Mouse (Mus musculus): ENCODE data around the gene Ica1. TPM values are rescaled to one million over a fixed set of nuclear protein-coding genes. Genes with fewer than 3 reads are reported as not detected.

Gene Ica1
- polyA plus RNA-seq, 1 experiment from 2014 or later = 27.9 TPM

GRCm38 (mm10) chr6:8647513-8648184, 130.6 kb downstream of the Ica1 start:
- WGBS = 39% methylated on average over 7 of the region's 7 CpGs
- Histone ChIP-seq H3K9me3 (no peaks in the 10 kb centered on the region), H3K4me1 (peaks cover 8% of the 10 kb centered on the region; the same call in 1 of the 2 replicates), H3K4me3 (no peak overlapping the region), H3K27me3 (ENCODE audit: insufficient read depth, poor library complexity, severe bottlenecking) (no peaks in the 10 kb centered on the region; the same call in 1 of the 2 replicates), H3K27ac (0 out of 2 replicates have a peak overlapping the region, but pooled peaks have one; percentile 36), H3K36me3 (peaks cover 8% of the 10 kb centered on the region; the same call in 1 of the 2 replicates)
- peak; percentile 67 for DNase-seq (ENCODE audit: low spot score)

GRCm38 (mm10) chr6:8645708-8646107, 132.6 kb downstream of the Ica1 start:
- H3K9me3 ChIP-seq = no peaks in the 10 kb centered on the region
- H3K36me3 ChIP-seq = 0 out of 2 replicates have a peak, but pooled peaks cover 3% of the 10 kb centered on the region
- no peaks in the 10 kb centered on the region; the same call in 1 of the 2 replicates for H3K27me3 ChIP-seq (ENCODE audit: insufficient read depth, poor library complexity, severe bottlenecking)
- H3K27ac ChIP-seq = no peak overlapping the region
- DNase-seq (ENCODE audit: low spot score) = no peak
- H3K4me1 ChIP-seq = peaks cover 8% of the 10 kb centered on the region; the same call in 1 of the 2 replicates
- WGBS = 70% methylated on average over 2 of the region's 2 CpGs
- H3K4me3 ChIP-seq = no peak overlapping the region

GRCm38 (mm10) chr6:8644703-8645102, 133.6 kb downstream of the Ica1 start:
- WGBS = 82% methylated on average over 10 of the region's 10 CpGs
- Histone ChIP-seq H3K9me3 (no peaks in the 10 kb centered on the region), H3K4me3 (no peak overlapping the region), H3K36me3 (no peaks in the 10 kb centered on the region), H3K27ac (no peak overlapping the region), H3K27me3 (ENCODE audit: insufficient read depth, poor library complexity, severe bottlenecking) (no peaks in the 10 kb centered on the region; the same call in 1 of the 2 replicates), H3K4me1 (peaks cover 8% of the 10 kb centered on the region; the same call in 1 of the 2 replicates)
- no peak for DNase-seq (ENCODE audit: low spot score)

- no peaks in the 10 kb centered on the region for H3K9me3 ChIP-seq
- H3K36me3 ChIP-seq = peaks cover 8% of the 10 kb centered on the region; the same call in 1 of the 2 replicates
- no peak overlapping the region for H3K4me3 ChIP-seq
- no peaks in the 10 kb centered on the region for H3K4me1 ChIP-seq
- no peaks in the 10 kb centered on the region; the same call in 1 of the 2 replicates for H3K27me3 ChIP-seq (ENCODE audit: insufficient read depth, poor library complexity, severe bottlenecking)
- WGBS = 73% methylated on average over 5 of the region's 5 CpGs
- no peak overlapping the region for H3K27ac ChIP-seq
- DNase-seq (ENCODE audit: low spot score) = no peak
Observed at GRCm38 (mm10) chr6:8640863-8641262, 137.4 kb downstream of the Ica1 start.

- Histone ChIP-seq H3K27me3 (ENCODE audit: insufficient read depth, poor library complexity, severe bottlenecking) (no peaks in the 10 kb centered on the region), H3K27ac (no peak overlapping the region), H3K4me1 (no peaks in the 10 kb centered on the region), H3K36me3 (peaks cover 8% of the 10 kb centered on the region; the same call in 1 of the 2 replicates), H3K9me3 (no peaks in the 10 kb centered on the region), H3K4me3 (no peak overlapping the region)
- 79% methylated on average over 2 of the region's 2 CpGs for WGBS
- DNase-seq (ENCODE audit: low spot score) = no peak
Observed at GRCm38 (mm10) chr6:8639526-8639925, 138.8 kb downstream of the Ica1 start.

GRCm38 (mm10) chr6:8638899-8639298, 139.4 kb downstream of the Ica1 start:
- no peaks in the 10 kb centered on the region for H3K27me3 ChIP-seq (ENCODE audit: insufficient read depth, poor library complexity, severe bottlenecking)
- 80% methylated on average over 4 of the region's 4 CpGs for WGBS
- DNase-seq (ENCODE audit: low spot score) = no peak
- H3K9me3 ChIP-seq = no peaks in the 10 kb centered on the region
- H3K36me3 ChIP-seq = peaks cover 8% of the 10 kb centered on the region; the same call in 1 of the 2 replicates
- H3K4me1 ChIP-seq = no peaks in the 10 kb centered on the region
- no peak overlapping the region for H3K27ac ChIP-seq
- no peak overlapping the region for H3K4me3 ChIP-seq

GRCm38 (mm10) chr6:8638122-8638521, 140.2 kb downstream of the Ica1 start:
- 75% methylated on average over 4 of the region's 4 CpGs for WGBS
- Histone ChIP-seq H3K27ac (no peak overlapping the region), H3K36me3 (peaks cover 8% of the 10 kb centered on the region; the same call in 1 of the 2 replicates), H3K4me3 (no peak overlapping the region), H3K4me1 (no peaks in the 10 kb centered on the region), H3K9me3 (no peaks in the 10 kb centered on the region), H3K27me3 (ENCODE audit: insufficient read depth, poor library complexity, severe bottlenecking) (no peaks in the 10 kb centered on the region)
- DNase-seq (ENCODE audit: low spot score) = no peak

- Histone ChIP-seq H3K27ac (no peak overlapping the region), H3K27me3 (ENCODE audit: insufficient read depth, poor library complexity, severe bottlenecking) (no peaks in the 10 kb centered on the region), H3K4me1 (peaks cover 4% of the 10 kb centered on the region; the same call in 1 of the 2 replicates), H3K36me3 (peaks cover 7% of the 10 kb centered on the region; the same call in 1 of the 2 replicates), H3K4me3 (no peak overlapping the region), H3K9me3 (no peaks in the 10 kb centered on the region)
- no peak for DNase-seq (ENCODE audit: low spot score)
- 90% methylated on average over 4 of the region's 4 CpGs for WGBS
Observed at GRCm38 (mm10) chr6:8632701-8633100, 145.6 kb downstream of the Ica1 start.

- DNase-seq (ENCODE audit: low spot score) = no peak
- H3K27me3 ChIP-seq (ENCODE audit: insufficient read depth, poor library complexity, severe bottlenecking) = no peaks in the 10 kb centered on the region
- WGBS = 43% methylated on average over 5 of the region's 5 CpGs
- peaks cover 7% of the 10 kb centered on the region; the same call in 1 of the 2 replicates for H3K36me3 ChIP-seq
- no peak overlapping the region for H3K4me3 ChIP-seq
- no peaks in the 10 kb centered on the region for H3K9me3 ChIP-seq
- no peak overlapping the region for H3K27ac ChIP-seq
- peaks cover 4% of the 10 kb centered on the region; the same call in 1 of the 2 replicates for H3K4me1 ChIP-seq
Observed at GRCm38 (mm10) chr6:8631986-8632632, 146.2 kb downstream of the Ica1 start.

- H3K27me3 ChIP-seq (ENCODE audit: insufficient read depth, poor library complexity, severe bottlenecking) = no peaks in the 10 kb centered on the region
- WGBS = 86% methylated on average over 8 of the region's 8 CpGs
- no peak overlapping the region for H3K27ac ChIP-seq
- H3K4me3 ChIP-seq = no peak overlapping the region
- no peak for DNase-seq (ENCODE audit: low spot score)
- H3K9me3 ChIP-seq = no peaks in the 10 kb centered on the region
- H3K36me3 ChIP-seq = peaks cover 2% of the 10 kb centered on the region; the same call in 1 of the 2 replicates
- peaks cover 4% of the 10 kb centered on the region; the same call in 1 of the 2 replicates for H3K4me1 ChIP-seq
Observed at GRCm38 (mm10) chr6:8631362-8631761, 146.9 kb downstream of the Ica1 start.

- DNase-seq (ENCODE audit: low spot score) = no peak
- Histone ChIP-seq H3K27me3 (ENCODE audit: insufficient read depth, poor library complexity, severe bottlenecking) (no peaks in the 10 kb centered on the region), H3K27ac (peak overlapping the region; percentile 13; the same call in 1 of the 2 replicates), H3K4me1 (peaks cover 4% of the 10 kb centered on the region; the same call in 1 of the 2 replicates), H3K36me3 (no peaks in the 10 kb centered on the region), H3K9me3 (no peaks in the 10 kb centered on the region), H3K4me3 (no peak overlapping the region)
- 53% methylated on average over 7 of the region's 7 CpGs for WGBS
Observed at GRCm38 (mm10) chr6:8630531-8630930, 147.8 kb downstream of the Ica1 start.

GRCm38 (mm10) chr6:8628715-8629267, 149.5 kb downstream of the Ica1 start:
- Histone ChIP-seq H3K27ac (no peak overlapping the region), H3K9me3 (no peaks in the 10 kb centered on the region), H3K36me3 (no peaks in the 10 kb centered on the region), H3K27me3 (ENCODE audit: insufficient read depth, poor library complexity, severe bottlenecking) (no peaks in the 10 kb centered on the region), H3K4me3 (no peak overlapping the region), H3K4me1 (peaks cover 4% of the 10 kb centered on the region; the same call in 1 of the 2 replicates)
- no peak for DNase-seq (ENCODE audit: low spot score)
- WGBS = 87% methylated on average over 7 of the region's 7 CpGs

GRCm38 (mm10) chr6:8628226-8628625, 150.1 kb downstream of the Ica1 start:
- WGBS = 87% methylated on average over 8 of the region's 8 CpGs
- no peaks in the 10 kb centered on the region for H3K9me3 ChIP-seq
- no peak for DNase-seq (ENCODE audit: low spot score)
- H3K27me3 ChIP-seq (ENCODE audit: insufficient read depth, poor library complexity, severe bottlenecking) = no peaks in the 10 kb centered on the region
- no peak overlapping the region for H3K4me3 ChIP-seq
- no peaks in the 10 kb centered on the region for H3K36me3 ChIP-seq
- H3K4me1 ChIP-seq = peaks cover 4% of the 10 kb centered on the region; the same call in 1 of the 2 replicates
- H3K27ac ChIP-seq = no peak overlapping the region

Measured in heart, embryonic 10.5 days (tissue).